Mouse (Mus musculus) heart, adult 2 months (tissue): ENCODE measurements at regions not wholly inside any gene's neighbourhood (a gene's known extent, or its start where the extent isn't known, plus 50 kb on each side); places are given as distances from the start of the nearest gene placed in this dataset.

Source experiments
- CTCF ChIP-seq: fragments of 200-600 bp; IDR thresholded peaks from 2 replicates; pipeline ENCODE4 v1.8.1; 2022; ENCODE audit warnings: antibody characterized with exemption, mild to moderate bottlenecking, moderate library complexity
- POLR2A ChIP-seq: fragments of 200-500 bp; IDR thresholded peaks from 2 replicates; pipeline ENCODE4 v1.6.1; 2011; ENCODE audit warnings: mild to moderate bottlenecking, low read depth, low read length, control low read depth; ENCODE audit not compliant: insufficient read depth

- TF ChIP-seq CTCF = no peak
- no peak for TF ChIP-seq POLR2A
Observed at GRCm38 (mm10) chr14:25239335-25239960, 219.5 kb upstream of the Zmiz1 start.
